Mouse (Mus musculus): ENCODE data around the gene Iqck. TPM values are rescaled to one million over a fixed set of nuclear protein-coding genes. Genes with fewer than 3 reads are reported as not detected.

The Iqck gene
- polyA plus RNA-seq, 1 experiment from 2014 or later = 6.7 TPM

DNA sequence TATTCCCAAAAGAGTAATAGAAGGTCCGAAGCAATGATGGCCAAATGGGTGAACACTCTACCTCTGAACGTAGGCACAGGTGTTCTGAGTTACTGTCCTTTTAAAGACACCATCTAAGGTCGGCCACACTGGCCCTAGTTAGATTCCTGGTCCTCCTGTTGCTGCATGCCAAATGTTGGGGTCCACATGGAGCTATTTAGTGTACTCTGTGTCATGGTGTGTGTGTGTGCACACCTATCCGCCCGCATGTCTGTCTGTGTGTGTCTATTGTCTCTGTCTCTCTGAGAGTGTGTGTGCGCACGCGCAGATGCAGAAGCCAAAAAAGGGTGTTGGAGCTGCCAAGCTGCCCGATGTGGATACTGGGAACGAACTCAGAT is 121.6 kb downstream of the Iqck start:
- Histone ChIP-seq H3K4me3 (no peak overlapping the region), H3K27ac (peak overlapping the region; percentile 77), H3K36me3 (peaks cover 100% of the 10 kb centered on the region), H3K4me1 (replicated peaks) (peaks cover 75% of the 10 kb centered on the region), H3K9me3 (no peaks in the 10 kb centered on the region), H3K27me3 (ENCODE audit: insufficient read depth, poor library complexity, severe bottlenecking) (no peaks in the 10 kb centered on the region)
- no peak for DNase-seq (ENCODE audit: low spot score)
- WGBS = 76% methylated on average over 10 of the region's 10 CpGs

DNA sequence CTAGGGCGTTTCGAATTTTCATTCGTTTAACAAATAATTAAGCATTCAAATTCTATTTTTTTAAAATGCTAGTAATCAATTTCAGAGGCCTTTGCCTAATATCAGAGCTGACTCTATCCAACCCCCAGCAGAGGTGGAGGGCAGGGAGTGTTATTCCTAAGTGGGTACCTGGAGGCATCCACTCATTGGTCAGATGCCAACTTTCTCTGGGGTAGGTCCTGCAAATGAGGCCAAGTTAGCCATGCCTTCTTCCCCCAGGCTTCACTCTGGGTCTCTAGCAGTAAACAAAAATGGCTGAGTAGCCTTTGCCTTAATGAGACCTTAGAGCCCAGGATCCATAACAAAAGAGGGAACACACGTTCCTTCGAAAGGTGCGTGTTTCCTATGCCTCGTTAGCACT is 123.6 kb downstream of the Iqck start:
- WGBS = 93% methylated on average over 7 of the region's 7 CpGs
- Histone ChIP-seq H3K36me3 (peaks cover 100% of the 10 kb centered on the region), H3K27me3 (ENCODE audit: insufficient read depth, poor library complexity, severe bottlenecking) (no peaks in the 10 kb centered on the region), H3K27ac (no peak overlapping the region), H3K4me1 (replicated peaks) (peaks cover 58% of the 10 kb centered on the region), H3K9me3 (no peaks in the 10 kb centered on the region), H3K4me3 (no peak overlapping the region)
- DNase-seq (ENCODE audit: low spot score) = no peak

DNA sequence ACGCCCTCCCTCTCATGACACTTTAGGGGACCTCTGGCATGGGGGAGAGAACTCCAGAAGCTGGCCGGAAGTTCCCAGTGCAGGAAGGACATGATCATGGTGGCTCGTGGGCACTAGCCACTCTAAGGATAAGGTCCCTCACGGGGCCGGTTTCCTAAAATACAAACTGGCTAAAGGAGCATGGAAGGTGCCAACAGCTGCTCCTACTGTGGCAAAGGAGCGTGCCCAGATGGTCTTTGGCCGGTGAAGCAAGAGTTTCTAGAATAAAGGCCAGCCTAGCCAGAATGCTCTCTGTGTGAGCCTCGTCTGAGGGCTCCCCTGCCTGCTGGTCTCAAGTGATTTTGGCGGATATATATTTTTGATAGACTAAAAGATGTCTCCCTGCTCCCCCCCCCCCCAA is 124.2 kb downstream of the Iqck start:
- H3K27me3 ChIP-seq (ENCODE audit: insufficient read depth, poor library complexity, severe bottlenecking) = no peaks in the 10 kb centered on the region
- H3K4me1 ChIP-seq (replicated peaks) = peaks cover 56% of the 10 kb centered on the region
- 87% methylated on average over 9 of the region's 9 CpGs for WGBS
- H3K9me3 ChIP-seq = no peaks in the 10 kb centered on the region
- H3K36me3 ChIP-seq = peaks cover 100% of the 10 kb centered on the region
- no peak for DNase-seq (ENCODE audit: low spot score)
- H3K4me3 ChIP-seq = no peak overlapping the region
- no peak overlapping the region for H3K27ac ChIP-seq

DNA sequence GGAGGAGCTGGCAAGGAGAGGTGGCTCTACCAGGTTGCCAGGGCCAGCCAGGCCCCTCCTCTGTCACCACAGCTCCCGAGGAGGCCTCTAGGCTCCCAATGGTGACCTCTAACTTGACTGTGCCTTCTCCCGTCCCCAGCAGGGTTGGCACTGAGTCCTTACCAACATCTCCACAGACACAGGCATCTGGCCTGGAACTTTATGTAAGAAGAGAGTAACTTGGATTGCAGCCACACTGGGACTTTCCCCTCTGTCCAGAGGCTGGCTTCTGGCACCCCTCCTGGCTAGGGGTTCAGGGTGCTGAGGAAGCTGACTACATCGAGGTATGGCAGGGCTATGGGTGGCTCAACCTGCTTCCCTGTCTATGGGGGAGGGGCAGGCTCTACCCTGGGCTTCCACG is 125.8 kb downstream of the Iqck start:
- Histone ChIP-seq H3K4me1 (replicated peaks) (peaks cover 55% of the 10 kb centered on the region), H3K4me3 (no peak overlapping the region), H3K9me3 (no peaks in the 10 kb centered on the region), H3K36me3 (peaks cover 95% of the 10 kb centered on the region), H3K27me3 (ENCODE audit: insufficient read depth, poor library complexity, severe bottlenecking) (no peaks in the 10 kb centered on the region), H3K27ac (no peak overlapping the region)
- DNase-seq (ENCODE audit: low spot score) = no peak
- 85% methylated on average over 4 of the region's 4 CpGs for WGBS

DNA sequence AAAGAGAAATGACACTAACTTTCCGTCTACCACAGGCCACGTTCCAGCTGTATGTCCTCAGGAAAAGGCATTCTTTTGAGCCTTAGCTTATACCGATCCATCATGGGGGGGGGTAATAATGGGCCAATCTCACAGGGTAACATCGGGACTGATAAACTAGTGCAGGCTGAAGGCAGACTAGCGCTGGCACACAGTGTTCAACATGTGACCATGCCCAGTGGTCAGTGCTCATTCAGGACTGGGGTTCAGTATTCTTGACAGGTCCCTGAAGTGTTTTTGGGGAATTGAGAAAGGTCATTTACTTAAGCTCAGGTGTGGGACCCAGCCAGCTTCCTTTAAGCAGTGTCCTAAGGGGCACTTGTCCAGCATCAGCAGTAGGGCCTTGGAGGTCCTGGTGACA is 126.3 kb downstream of the Iqck start:
- peaks cover 95% of the 10 kb centered on the region for H3K36me3 ChIP-seq
- DNase-seq (ENCODE audit: low spot score) = no peak
- no peaks in the 10 kb centered on the region for H3K9me3 ChIP-seq
- H3K27me3 ChIP-seq (ENCODE audit: insufficient read depth, poor library complexity, severe bottlenecking) = no peaks in the 10 kb centered on the region
- no peak overlapping the region for H3K4me3 ChIP-seq
- no peak overlapping the region for H3K27ac ChIP-seq
- WGBS = 93% methylated on average over 5 of the region's 5 CpGs
- peaks cover 55% of the 10 kb centered on the region for H3K4me1 ChIP-seq (replicated peaks)

DNA sequence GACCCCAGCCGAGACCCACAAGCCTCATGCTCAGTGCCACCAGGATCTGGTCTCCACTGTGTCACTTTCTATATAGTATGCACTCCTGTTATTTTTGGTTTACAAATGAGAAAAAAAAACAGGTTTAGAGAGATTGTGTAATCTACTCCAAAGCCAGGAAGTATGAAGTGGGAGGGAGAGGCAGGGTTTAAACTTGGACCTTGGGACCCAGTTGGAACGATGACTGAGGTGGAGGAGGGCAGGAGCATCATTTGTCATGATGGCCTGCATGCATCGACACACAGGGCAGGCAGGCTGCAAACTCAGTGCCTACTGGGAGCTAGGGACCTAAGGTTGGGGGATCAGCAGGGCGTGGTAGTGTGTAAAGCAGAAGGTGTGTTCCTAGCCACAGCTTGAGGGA is 127.0 kb downstream of the Iqck start:
- Histone ChIP-seq H3K4me3 (no peak overlapping the region), H3K36me3 (peaks cover 95% of the 10 kb centered on the region)
- WGBS = 87% methylated on average over 4 of the region's 4 CpGs

DNA sequence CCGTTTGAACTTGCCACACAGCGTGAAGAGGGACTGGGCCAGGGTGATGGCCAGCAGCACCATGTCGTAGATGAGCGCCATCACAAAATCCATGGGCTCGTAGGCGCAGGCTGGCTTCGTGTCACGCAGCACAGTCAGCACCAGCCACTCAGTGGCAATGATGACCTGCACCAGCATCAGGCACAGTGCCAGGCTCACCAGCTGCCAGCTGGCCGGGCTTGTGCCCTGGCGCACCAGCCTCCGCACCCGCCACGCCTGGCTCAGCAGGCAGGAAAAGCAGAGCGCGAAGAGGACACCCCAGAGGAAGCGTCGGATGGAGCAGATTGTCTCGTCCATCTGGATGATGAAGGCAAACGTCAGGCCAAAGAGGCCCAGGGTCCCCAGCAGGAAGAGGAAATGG is 128.4 kb downstream of the Iqck start:
- WGBS = 93% methylated on average over 19 of the region's 19 CpGs
- Histone ChIP-seq H3K36me3 (peaks cover 95% of the 10 kb centered on the region), H3K4me3 (no peak overlapping the region), H3K9me3 (no peaks in the 10 kb centered on the region), H3K4me1 (replicated peaks) (peaks cover 56% of the 10 kb centered on the region; the same call in 1 of the 2 replicates), H3K27ac (peak overlapping the region; percentile 35; the same call in 1 of the 2 replicates), H3K27me3 (ENCODE audit: insufficient read depth, poor library complexity, severe bottlenecking) (no peaks in the 10 kb centered on the region)
- no peak for DNase-seq (ENCODE audit: low spot score)

More for the DNA sequence above, 127.0 kb downstream of the Iqck start:
- Histone ChIP-seq H3K27me3 (ENCODE audit: insufficient read depth, poor library complexity, severe bottlenecking) (no peaks in the 10 kb centered on the region), H3K27ac (no peak overlapping the region), H3K9me3 (no peaks in the 10 kb centered on the region), H3K4me1 (replicated peaks) (peaks cover 55% of the 10 kb centered on the region)
- DNase-seq (ENCODE audit: low spot score) = no peak

DNA sequence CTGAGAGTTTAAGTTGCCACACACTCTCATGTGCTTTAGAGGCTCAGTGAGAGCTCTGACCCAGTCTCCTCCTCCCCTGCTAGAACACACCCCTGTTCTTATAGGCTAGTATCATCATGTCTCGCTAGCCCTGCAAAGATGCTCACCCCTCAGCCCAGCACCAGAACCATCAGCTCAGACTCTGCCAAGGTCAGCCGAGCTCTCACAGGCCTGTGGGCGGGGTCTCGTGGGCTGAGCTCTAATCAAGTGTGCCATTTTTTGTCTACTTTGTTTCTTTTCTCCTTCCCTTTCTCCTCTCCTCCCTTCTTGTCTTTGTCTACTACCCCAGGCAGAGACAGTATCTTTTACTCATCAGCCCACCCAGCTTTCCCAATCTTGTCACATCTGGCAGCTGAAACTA is 130.2 kb downstream of the Iqck start:
- no peak overlapping the region for H3K4me3 ChIP-seq

DNA sequence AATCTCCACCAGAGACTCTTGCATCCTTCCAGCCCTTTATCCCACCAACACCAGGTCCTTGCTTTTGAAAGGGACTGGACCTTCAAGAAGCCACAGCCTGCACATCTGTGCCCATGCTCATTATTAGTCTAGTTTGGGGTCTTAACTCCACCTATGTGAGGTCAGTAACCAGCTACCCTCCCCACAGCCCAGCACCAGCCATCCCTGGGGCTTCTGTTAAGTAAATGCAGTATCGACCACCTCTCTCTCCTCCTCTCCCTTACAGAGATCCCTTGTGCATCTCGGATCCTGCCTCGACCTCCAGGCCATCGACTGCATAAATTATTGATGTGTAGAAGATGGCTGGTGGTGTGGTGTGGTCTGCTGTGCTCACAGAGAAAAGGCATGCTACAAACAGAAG is 130.8 kb downstream of the Iqck start:
- Histone ChIP-seq H3K27me3 (ENCODE audit: insufficient read depth, poor library complexity, severe bottlenecking) (no peaks in the 10 kb centered on the region), H3K27ac (0 out of 2 replicates have a peak overlapping the region, but pooled peaks have one; percentile 1), H3K4me3 (no peak overlapping the region), H3K36me3 (peaks cover 92% of the 10 kb centered on the region), H3K9me3 (no peaks in the 10 kb centered on the region), H3K4me1 (replicated peaks) (peaks cover 67% of the 10 kb centered on the region)
- 82% methylated on average over 4 of the region's 4 CpGs for WGBS
- no peak for DNase-seq (ENCODE audit: low spot score)

More for the DNA sequence above, 130.2 kb downstream of the Iqck start:
- WGBS = 81% methylated on average over 4 of the region's 4 CpGs
- H3K36me3 ChIP-seq = peaks cover 95% of the 10 kb centered on the region
- 0 out of 2 replicates have a peak overlapping the region, but pooled peaks have one; percentile 1 for H3K27ac ChIP-seq
- peaks cover 64% of the 10 kb centered on the region for H3K4me1 ChIP-seq (replicated peaks)
- H3K27me3 ChIP-seq (ENCODE audit: insufficient read depth, poor library complexity, severe bottlenecking) = no peaks in the 10 kb centered on the region
- H3K9me3 ChIP-seq = no peaks in the 10 kb centered on the region
- DNase-seq (ENCODE audit: low spot score) = no peak

DNA sequence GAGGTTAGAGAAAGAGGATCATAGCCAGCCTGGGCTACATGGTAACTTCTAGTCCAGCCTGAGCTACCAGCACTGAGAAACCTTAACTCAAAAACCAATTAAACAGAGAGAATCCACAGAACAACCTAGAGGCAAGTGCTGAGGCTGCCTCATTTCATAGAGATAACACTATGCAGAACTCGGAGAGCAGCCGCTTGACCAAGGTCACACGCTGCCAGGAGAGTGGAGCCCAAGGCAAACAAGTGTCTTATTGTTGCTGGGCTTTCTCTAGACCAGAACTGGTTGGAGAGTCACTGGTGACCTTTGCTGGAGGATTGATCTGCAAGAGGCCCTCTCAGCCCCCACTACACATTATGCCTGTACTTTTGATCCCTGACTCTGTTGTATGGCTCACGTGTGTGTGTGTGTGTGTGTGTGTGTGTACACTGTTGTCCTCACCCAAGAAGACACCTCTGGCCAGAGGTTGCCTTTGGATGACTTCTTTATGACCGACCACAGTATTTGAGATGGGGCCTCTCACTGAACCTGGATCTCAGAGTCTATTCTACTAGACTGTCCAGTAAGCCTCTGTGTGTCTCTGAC is 133.8 kb downstream of the Iqck start:
- H3K4me3 ChIP-seq = no peak overlapping the region
- H3K27ac ChIP-seq = peak overlapping the region; percentile 56; the same call in 1 of the 2 replicates
- H3K27me3 ChIP-seq (ENCODE audit: insufficient read depth, poor library complexity, severe bottlenecking) = no peaks in the 10 kb centered on the region
- no peak for DNase-seq (ENCODE audit: low spot score)
- no peaks in the 10 kb centered on the region for H3K9me3 ChIP-seq
- peaks cover 88% of the 10 kb centered on the region for H3K4me1 ChIP-seq (replicated peaks)
- WGBS = 84% methylated on average over 5 of the region's 5 CpGs
- H3K36me3 ChIP-seq = peaks cover 62% of the 10 kb centered on the region

DNA sequence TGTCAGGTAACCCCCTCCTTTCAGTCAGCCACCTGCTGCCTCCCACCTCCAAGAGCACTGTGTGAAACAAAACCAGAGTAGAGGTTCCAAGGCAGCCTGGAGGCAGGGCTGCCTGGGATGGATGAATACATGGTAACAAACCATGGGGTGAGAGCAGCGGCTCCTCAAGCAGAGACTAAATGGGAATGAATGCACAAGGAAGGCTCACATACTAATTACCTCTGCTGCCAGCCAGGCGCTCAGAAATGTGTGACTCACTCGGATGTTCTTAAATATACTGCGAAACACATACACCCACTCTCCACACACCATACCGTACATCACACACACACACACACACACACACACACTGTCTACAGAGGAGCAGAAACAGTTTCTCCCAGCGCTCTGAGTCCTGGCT is 134.7 kb downstream of the Iqck start:
- peaks cover under 1% of the 10 kb centered on the region; the same call in 1 of the 2 replicates for H3K27me3 ChIP-seq (ENCODE audit: insufficient read depth, poor library complexity, severe bottlenecking)
- peak overlapping the region; percentile 69 for H3K27ac ChIP-seq
- 81% methylated on average over 6 of the region's 6 CpGs for WGBS
- H3K4me3 ChIP-seq = peak overlapping the region; percentile 16; the same call in 1 of the 2 replicates
- DNase-seq (ENCODE audit: low spot score) = no peak
- H3K9me3 ChIP-seq = no peaks in the 10 kb centered on the region
- H3K36me3 ChIP-seq = peaks cover 53% of the 10 kb centered on the region
- peaks cover 90% of the 10 kb centered on the region for H3K4me1 ChIP-seq (replicated peaks)

DNA sequence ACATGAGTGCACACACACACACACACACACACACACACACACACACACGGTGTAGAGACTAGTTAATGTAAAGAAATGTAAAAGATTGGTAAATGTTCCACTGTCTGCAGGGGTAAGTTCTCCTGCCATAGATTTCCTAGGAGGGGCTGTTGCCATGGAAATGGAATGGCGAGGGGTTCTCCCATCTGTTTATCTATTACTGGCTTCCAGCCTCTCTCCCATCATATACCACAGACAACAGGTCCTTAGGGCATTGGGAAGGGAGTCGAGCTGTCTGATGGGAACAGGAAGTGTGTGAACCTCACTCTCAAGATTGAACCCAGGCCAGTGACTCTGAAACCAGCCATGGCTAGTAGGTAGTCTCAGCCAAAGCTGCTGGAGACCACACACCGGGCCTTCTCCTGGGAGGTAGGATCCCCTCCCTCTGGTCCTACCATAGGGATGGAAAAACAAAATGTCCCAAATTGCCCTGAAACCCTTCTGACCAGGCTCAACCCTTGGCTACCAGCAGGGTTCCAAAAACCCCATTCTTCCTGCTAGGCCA is 135.9 kb downstream of the Iqck start:
- WGBS = 39% methylated on average over 4 of the region's 4 CpGs
- peaks cover 87% of the 10 kb centered on the region for H3K4me1 ChIP-seq (replicated peaks)

DNA sequence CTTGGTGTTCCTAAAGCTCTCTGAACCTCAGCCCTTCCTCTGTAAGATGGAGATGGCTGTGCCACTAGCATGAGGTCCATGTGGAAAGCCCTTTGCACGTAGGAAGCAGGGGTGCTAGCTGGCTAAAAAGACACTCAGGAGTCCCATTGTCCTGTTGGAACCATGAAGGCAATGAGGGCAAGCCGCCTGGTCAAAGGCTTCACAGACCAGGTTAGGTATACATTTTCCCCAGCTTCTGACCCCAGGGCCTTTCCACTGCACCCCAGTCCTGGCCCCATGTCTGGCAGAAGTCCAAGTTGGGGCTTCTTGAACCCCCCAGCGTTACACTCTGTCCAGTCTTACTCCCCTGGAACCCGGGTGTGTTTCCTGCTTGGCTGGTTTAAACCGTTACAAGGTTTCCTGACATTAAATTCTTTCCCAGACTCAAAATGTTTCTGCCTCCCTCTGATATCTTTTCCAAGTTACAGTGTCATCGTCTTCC is 136.6 kb downstream of the Iqck start:
- H3K4me1 ChIP-seq (replicated peaks) = peaks cover 80% of the 10 kb centered on the region
- 37% methylated on average over 6 of the region's 6 CpGs for WGBS
- H3K27ac ChIP-seq = peak overlapping the region; percentile 94
- H3K27me3 ChIP-seq (ENCODE audit: insufficient read depth, poor library complexity, severe bottlenecking) = peaks cover 6% of the 10 kb centered on the region
- no peaks in the 10 kb centered on the region for H3K9me3 ChIP-seq
- H3K4me3 ChIP-seq = peak overlapping the region; percentile 83
- H3K36me3 ChIP-seq = peaks cover 39% of the 10 kb centered on the region
- DNase-seq (ENCODE audit: low spot score) = no peak

More for the DNA sequence above, 135.9 kb downstream of the Iqck start:
- Histone ChIP-seq H3K4me3 (peak overlapping the region; percentile 83), H3K36me3 (peaks cover 46% of the 10 kb centered on the region), H3K9me3 (no peaks in the 10 kb centered on the region), H3K27me3 (ENCODE audit: insufficient read depth, poor library complexity, severe bottlenecking) (peaks cover 6% of the 10 kb centered on the region), H3K27ac (peak overlapping the region; percentile 94)
- no peak for DNase-seq (ENCODE audit: low spot score)

Measured in hindbrain, embryonic 10.5 days (tissue).